Mouse (Mus musculus) stomach, postnatal 0 days (tissue): ENCODE results near the gene Vps53. TPM values are rescaled to one million over a fixed set of nuclear protein-coding genes. Genes with fewer than 3 reads are reported as not detected.

Experiments used
- ATAC-seq: fragments of 200-750 bp; cut with Nextera tagmentation; 2 replicates; pipeline ENCODE4 v1.8.0; 2017; ENCODE audit not compliant: low FRiP score, low TSS enrichment
- DNase-seq: peaks from one replicate; pipeline ENCODE4 v3.0.0-alpha.2; 2016; ENCODE audit warnings: low spot score
- H3K27ac ChIP-seq: fragments of 300-500 bp; sonication (generic); replicated peaks from 2 replicates; pipeline ENCODE4 v1.5.1; 2014; ENCODE audit warnings: mild to moderate bottlenecking, control low read depth
- H3K27me3 ChIP-seq: fragments of 300-500 bp; sonication (generic); 2 replicates; pipeline ENCODE4 v1.6.1; 2014; ENCODE audit warnings: low read length; ENCODE audit not compliant: control insufficient read depth, insufficient read depth
- H3K36me3 ChIP-seq: fragments of 300-500 bp; sonication (generic); 2 replicates; pipeline ENCODE4 v1.6.1; 2014; ENCODE audit warnings: low read length, mixed read lengths; ENCODE audit not compliant: control insufficient read depth, insufficient read depth
- H3K4me1 ChIP-seq: fragments of 300-500 bp; sonication (generic); replicated peaks from 2 replicates; pipeline ENCODE4 v1.6.1; 2014; ENCODE audit warnings: antibody characterized with exemption; ENCODE audit not compliant: control insufficient read depth, insufficient read depth
- H3K4me2 ChIP-seq: fragments of 300-500 bp; sonication (generic); replicated peaks from 2 replicates; pipeline ENCODE4 v1.6.1; 2014; ENCODE audit warnings: low read depth, mild to moderate bottlenecking, control low read depth, moderate library complexity
- H3K4me3 ChIP-seq: fragments of 300-500 bp; sonication (generic); 2 replicates; pipeline ENCODE4 v1.5.1; 2014; ENCODE audit warnings: low read depth, low read length, control low read depth
- H3K9ac ChIP-seq: fragments of 300-500 bp; sonication (generic); 2 replicates; pipeline ENCODE4 v1.6.1; 2014; ENCODE audit warnings: mild to moderate bottlenecking, low read length, control low read depth, mixed read lengths
- H3K9me3 ChIP-seq: fragments of 300-500 bp; sonication (generic); 2 replicates; pipeline ENCODE4 v1.6.1; 2016; ENCODE audit warnings: low read length; ENCODE audit not compliant: control insufficient read depth
- CTCF ChIP-seq: IDR thresholded peaks from 2 replicates; pipeline ENCODE4 v1.5.1; 2016; ENCODE audit warnings: antibody characterized with exemption, low read depth, mild to moderate bottlenecking, moderate library complexity
- EP300 ChIP-seq: optimal IDR thresholded peaks from 2 replicates; pipeline ENCODE3; 2016; ENCODE audit warnings: antibody characterized with exemption
- WGBS: fragments of 180-500 bp; shearing (Covaris S2); extraction: QIAGEN DNeasy Blood & Tissue Kit; methylation state at CpG from one replicate; pipeline ENCODE4 v1.1.7; 2014; 5-methylcytosine and 5-hydroxymethylcytosine counted together
- polyA plus RNA-seq: library from polyadenylated mRNA; unstranded; fragments of >200 nt; fragmentation: Nextera tagmentation; extraction: Ambion mirVana; gene quantifications from 2 replicates; pipeline ENCODE4 v1.2.1, GENCODE M21; 2015

Gene Vps53
- 42.9 and 43.8 TPM in 2 replicates for polyA plus RNA-seq

- Histone ChIP-seq H3K9ac (peak within 1 kb of the TSS; percentile 80), H3K27ac (peak within 1 kb of the TSS; percentile 86)
- WGBS = under 1% methylated on average over 37 of the region's 37 CpGs
Observed at GRCm38 (mm10) chr11:76179495-76180145, at the start of gene Vps53, which contains the start of gene Fam57a. Gene Vps53, minus strand, starts transcription at chr11:76179647. Gene Fam57a, plus strand, starts transcription at chr11:76179671.

GRCm38 (mm10) chr11:76225051-76225450 lies 45.6 kb upstream of the Vps53 start:
- Histone ChIP-seq H3K27ac (no peak overlapping the region), H3K4me3 (no peak overlapping the region), H3K4me1 (no peaks in the 10 kb centered on the region), H3K4me2 (no peak overlapping the region), H3K36me3 (peaks cover 11% of the 10 kb centered on the region), H3K9ac (no peak overlapping the region), H3K9me3 (no peaks in the 10 kb centered on the region), H3K27me3 (no peaks in the 10 kb centered on the region)
- no peak for DNase-seq
- no peak for ATAC-seq
- TF ChIP-seq EP300 = no peak
- no peak for TF ChIP-seq CTCF

More at GRCm38 (mm10) chr11:76179495-76180145, at the start of gene Vps53, which contains the start of gene Fam57a:
- Histone ChIP-seq H3K4me1 (0 out of 2 replicates have a peak, but pooled peaks cover 3% of the 10 kb centered on the region), H3K4me3 (peak within 1 kb of the TSS; percentile 77), H3K4me2 (peak within 1 kb of the TSS; percentile 98), H3K9me3 (no peaks in the 10 kb centered on the region), H3K36me3 (no peaks in the 10 kb centered on the region), H3K27me3 (no peaks in the 10 kb centered on the region)
- TF ChIP-seq EP300 = peak; percentile 6
- no peak for TF ChIP-seq CTCF
- DNase-seq (peak; percentile 89), ATAC-seq (peak; percentile 89)

GRCm38 (mm10) chr11:76224631-76225030 lies 45.2 kb upstream of the Vps53 start:
- Histone ChIP-seq H3K4me3 (no peak overlapping the region), H3K27me3 (no peaks in the 10 kb centered on the region), H3K9ac (no peak overlapping the region), H3K36me3 (peaks cover 11% of the 10 kb centered on the region), H3K4me1 (no peaks in the 10 kb centered on the region), H3K4me2 (no peak overlapping the region), H3K27ac (no peak overlapping the region), H3K9me3 (no peaks in the 10 kb centered on the region)
- ATAC-seq = no peak
- TF ChIP-seq CTCF = no peak
- no peak for DNase-seq
- 92% methylated on average over 5 of the region's 5 CpGs for WGBS

- under 1% methylated on average over 34 of the region's 35 CpGs for WGBS
- TF ChIP-seq EP300 = no peak
- TF ChIP-seq CTCF = peak; percentile 99
- peak within 1 kb of the TSS; percentile 90 for H3K9ac ChIP-seq
- no peaks in the 10 kb centered on the region for H3K4me1 ChIP-seq
- H3K27ac ChIP-seq = peak within 1 kb of the TSS; percentile 97
- peak within 1 kb of the TSS; percentile 92 for H3K4me2 ChIP-seq
- H3K27me3 ChIP-seq = no peaks in the 10 kb centered on the region
- no peaks in the 10 kb centered on the region for H3K9me3 ChIP-seq
- DNase-seq (peak; percentile 99), ATAC-seq (peak; percentile 96)
- H3K36me3 ChIP-seq = peaks cover 5% of the 10 kb centered on the region
- H3K4me3 ChIP-seq = peak within 1 kb of the TSS; percentile 80
Observed at GRCm38 (mm10) chr11:76217390-76217800, 37.9 kb upstream of the Vps53 start, which contains the start of the genes Dbil5 and Gemin4. Gene Dbil5, plus strand, starts transcription at chr11:76217608. Gene Gemin4, minus strand, starts transcription at chr11:76217664.

GRCm38 (mm10) chr11:76216681-76217389 lies 37.4 kb upstream of the Vps53 start:
- no peak for TF ChIP-seq EP300
- TF ChIP-seq CTCF = no peak
- H3K9me3 ChIP-seq = no peaks in the 10 kb centered on the region
- peak overlapping the region; percentile 80 for H3K4me3 ChIP-seq
- H3K4me2 ChIP-seq = peak overlapping the region; percentile 92
- H3K4me1 ChIP-seq = no peaks in the 10 kb centered on the region
- peak overlapping the region; percentile 97 for H3K27ac ChIP-seq
- H3K9ac ChIP-seq = peak overlapping the region; percentile 90
- peak; percentile 76 for DNase-seq
- H3K36me3 ChIP-seq = peaks cover 2% of the 10 kb centered on the region
- no peaks in the 10 kb centered on the region for H3K27me3 ChIP-seq
- under 1% methylated on average over 33 of the region's 33 CpGs for WGBS
- peak; percentile 62 for ATAC-seq
